In the genomic region with DNA sequence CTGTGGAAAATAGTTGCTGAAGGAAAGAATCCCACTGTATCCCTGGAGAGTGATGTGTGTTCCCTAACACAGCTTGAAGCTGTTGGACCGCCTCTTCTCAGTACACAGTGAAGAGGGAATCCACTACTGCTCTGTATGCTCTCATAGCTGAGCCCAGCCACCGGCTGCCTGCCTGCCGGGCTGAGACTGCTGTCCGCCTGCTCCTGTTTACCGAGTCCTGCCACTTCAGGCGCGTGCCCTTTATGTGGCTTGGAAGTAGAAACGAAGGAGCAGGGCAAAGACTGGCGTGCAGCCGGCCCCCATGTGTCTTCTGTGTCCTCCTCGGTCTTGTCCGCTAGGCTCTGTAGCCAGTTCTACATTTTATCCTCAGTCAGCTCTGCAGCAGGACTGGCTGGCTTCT, we compare ENCODE assay signal across 8 mouse cellular contexts. TPM values are rescaled to one million over a fixed set of nuclear protein-coding genes. Genes with fewer than 3 reads are reported as not detected.
DNase-seq lines count a peak whose midpoint lies in the region; ATAC-seq and TF ChIP-seq lines count a peak whose summit lies in the region.

No protein-coding gene starts in this region.

- H3K4me2 ChIP-seq in neural tube, embryonic 11.5 days (ENCODE audit: low read depth): no peak overlapping the region
- no peak overlapping the region for H3K4me2 ChIP-seq in forebrain, postnatal 0 days (ENCODE audit: low read depth)
- H3K4me2 ChIP-seq in intestine, embryonic 16.5 days (ENCODE audit: low read depth, low read length): no peak overlapping the region
- no peak overlapping the region for H3K4me2 ChIP-seq in stomach, embryonic 15.5 days

- TF ChIP-seq CTCF in forebrain, postnatal 0 days (IDR thresholded peaks at IDR 0.05; ENCODE audit: low read depth): no peak

- WGBS in neural tube, embryonic 11.5 days: 44% methylated on average over 12 of the region's 12 CpGs
- 28% methylated on average over 12 of the region's 12 CpGs for WGBS in forebrain, postnatal 0 days
- 31% methylated on average over 12 of the region's 12 CpGs for WGBS in intestine, embryonic 16.5 days
- 46% methylated on average over 12 of the region's 12 CpGs for WGBS in stomach, embryonic 15.5 days

- H3K4me3 ChIP-seq in neural tube, embryonic 11.5 days (ENCODE audit: low read depth, low read length): no peak overlapping the region
- no peak overlapping the region for H3K4me3 ChIP-seq in forebrain, postnatal 0 days (ENCODE audit: low read depth, low read length)
- H3K4me3 ChIP-seq in intestine, embryonic 16.5 days (ENCODE audit: low read length): no peak overlapping the region
- H3K4me3 ChIP-seq in stomach, embryonic 15.5 days (replicated peaks): no peak overlapping the region

- H3K27ac ChIP-seq in neural tube, embryonic 11.5 days (ENCODE audit: low read depth, low read length): no peak overlapping the region
- no peak overlapping the region for H3K27ac ChIP-seq in forebrain, postnatal 0 days (ENCODE audit: low read depth, low read length)
- H3K27ac ChIP-seq in intestine, embryonic 16.5 days (ENCODE audit: low read length): no peak overlapping the region
- 0 out of 2 replicates have a peak overlapping the region, but pooled peaks have one; percentile 19 for H3K27ac ChIP-seq in stomach, embryonic 15.5 days

- H3K36me3 ChIP-seq in neural tube, embryonic 11.5 days (ENCODE audit: control insufficient read depth, insufficient read depth, low read length): no peaks in the 10 kb centered on the region
- H3K36me3 ChIP-seq in forebrain, postnatal 0 days (ENCODE audit: insufficient read depth): no peaks in the 10 kb centered on the region
- H3K36me3 ChIP-seq in intestine, embryonic 16.5 days (ENCODE audit: control insufficient read depth, insufficient read depth, low read length): no peaks in the 10 kb centered on the region
- H3K36me3 ChIP-seq in stomach, embryonic 15.5 days: no peaks in the 10 kb centered on the region

- H3K9me3 ChIP-seq in neural tube, embryonic 11.5 days (ENCODE audit: control insufficient read depth, low read length): no peaks in the 10 kb centered on the region
- H3K9me3 ChIP-seq in forebrain, postnatal 0 days (ENCODE audit: low read length): no peaks in the 10 kb centered on the region
- H3K9me3 ChIP-seq in intestine, embryonic 16.5 days (ENCODE audit: control insufficient read depth, low read length): no peaks in the 10 kb centered on the region
- no peaks in the 10 kb centered on the region for H3K9me3 ChIP-seq in stomach, embryonic 15.5 days

- peak overlapping the region; percentile 24; the same call in 1 of the 2 replicates for H3K9ac ChIP-seq in neural tube, embryonic 11.5 days (ENCODE audit: low read length)
- no peak overlapping the region for H3K9ac ChIP-seq in forebrain, postnatal 0 days
- H3K9ac ChIP-seq in intestine, embryonic 16.5 days (ENCODE audit: low read depth, low read length): no peak overlapping the region
- H3K9ac ChIP-seq in stomach, embryonic 15.5 days: no peak overlapping the region

- no peaks in the 10 kb centered on the region for H3K27me3 ChIP-seq in neural tube, embryonic 11.5 days (ENCODE audit: control insufficient read depth, insufficient read depth, low read length)
- H3K27me3 ChIP-seq in forebrain, postnatal 0 days (ENCODE audit: insufficient read depth, low read length): no peaks in the 10 kb centered on the region
- H3K27me3 ChIP-seq in intestine, embryonic 16.5 days (replicated peaks; ENCODE audit: control insufficient read depth, insufficient read depth, low read length): no peaks in the 10 kb centered on the region
- H3K27me3 ChIP-seq in stomach, embryonic 15.5 days (replicated peaks): no peaks in the 10 kb centered on the region

- ATAC-seq in neural tube, embryonic 11.5 days (ENCODE audit: insufficient read depth, low FRiP score, low TSS enrichment): no peak
- ATAC-seq in forebrain, postnatal 0 days: peak; percentile 69
- ATAC-seq in intestine, embryonic 16.5 days: peak; percentile 55; the same call in 1 of the 2 replicates
- ATAC-seq in stomach, embryonic 15.5 days (ENCODE audit: insufficient read depth, low FRiP score, low read depth): peak; percentile 38; the same call in 1 of the 2 replicates

- peak; percentile 32 for DNase-seq in neural tube, embryonic 11.5 days (ENCODE audit: low spot score)
- DNase-seq in neural tube, embryonic 10.5 days (ENCODE audit: extremely low spot score, low spot score): no peak
- no peak for DNase-seq in forebrain, postnatal 0 days
- no peak for DNase-seq in testis, postnatal 14 days (ENCODE audit: low spot score)
- DNase-seq in adrenal gland, postnatal 36 days: no peak
- DNase-seq in thymus, postnatal 0 days (ENCODE audit: low spot score): no peak

- no peaks in the 10 kb centered on the region; the same call in 1 of the 2 replicates for H3K4me1 ChIP-seq in neural tube, embryonic 11.5 days (ENCODE audit: control insufficient read depth, insufficient read depth, low read length)
- H3K4me1 ChIP-seq in forebrain, postnatal 0 days (ENCODE audit: insufficient read depth): no peaks in the 10 kb centered on the region
- no peaks in the 10 kb centered on the region for H3K4me1 ChIP-seq in intestine, embryonic 16.5 days (ENCODE audit: control insufficient read depth, insufficient read depth, low read length)
- H3K4me1 ChIP-seq in stomach, embryonic 15.5 days: peaks cover 5% of the 10 kb centered on the region; the same call in 1 of the 2 replicates

RNA-seq across cellular contexts. Expression of gene Plpp1, which starts 34.5 kb away (rescaled TPM):
- polyA plus RNA-seq in neural tube, embryonic 11.5 days (2014; fragmentation: Nextera tagmentation; extraction: Ambion mirVana): 19.5 and 21.4 TPM in 2 replicates
- total RNA-seq in forebrain, postnatal 0 days (2014; rRNA removed): 44.4 and 48.0 TPM in 2 replicates
- 60.8 and 68.0 TPM in 2 replicates for polyA plus RNA-seq in forebrain, postnatal 0 days (2015; fragmentation: Nextera tagmentation; extraction: Ambion mirVana)
- polyA plus RNA-seq in intestine, embryonic 16.5 days (2015; fragmentation: Nextera tagmentation; extraction: Ambion mirVana): 94.5 and 97.3 TPM in 2 replicates
- 94.1 and 102 TPM in 2 replicates for polyA plus RNA-seq in stomach, embryonic 15.5 days (2015; fragmentation: Nextera tagmentation; extraction: Ambion mirVana)
- 100 to 1,000 TPM; 253 to 287 TPM for total RNA-seq in adrenal gland, postnatal 36 days (2021)
- 18.1 and 19.9 TPM in 2 replicates for polyA plus RNA-seq in thymus, postnatal 0 days (2015; fragmentation: Nextera tagmentation; extraction: Ambion mirVana)
